Mouse (Mus musculus): ENCODE results near the gene Ugt3a1. TPM values are rescaled to one million over a fixed set of nuclear protein-coding genes. Genes with fewer than 3 reads are reported as not detected.
"Not testable (repeated sequence)": the region's sequence is repeated elsewhere in the genome, so short reads cannot be mapped to it uniquely, and the experiment has no call there.

The Ugt3a1 gene
- total RNA-seq (2021) = not detected

DNA sequence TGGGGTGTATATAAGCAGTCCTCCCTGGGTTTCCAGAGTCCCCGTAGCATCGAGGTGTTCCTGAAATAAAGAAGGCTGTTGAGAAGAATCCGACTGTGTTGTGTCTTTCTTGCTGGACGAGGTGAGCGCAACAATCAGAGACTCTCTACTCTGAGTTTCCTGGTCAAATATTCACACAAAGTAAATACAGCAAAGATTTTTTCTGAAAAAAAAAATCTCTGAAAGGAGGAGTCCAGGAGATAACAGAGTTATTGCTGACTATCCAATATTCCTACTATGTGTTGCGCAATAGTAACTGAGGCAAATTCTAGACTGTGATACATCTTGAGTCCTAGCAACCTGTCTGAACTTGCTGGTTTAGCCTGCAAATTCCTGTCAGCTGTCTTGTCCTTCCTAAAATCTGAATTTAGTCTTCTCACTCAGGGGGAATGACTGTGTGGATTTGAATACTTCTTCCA is at the start of gene Ugt3a1:
TSS of gene Ugt3a1 (plus strand) at position 51 of the 458 bp plus-strand sequence.
- no peak for DNase-seq (ENCODE audit: extremely low spot score in 1 of 2, low spot score in 1 of 2)

DNA sequence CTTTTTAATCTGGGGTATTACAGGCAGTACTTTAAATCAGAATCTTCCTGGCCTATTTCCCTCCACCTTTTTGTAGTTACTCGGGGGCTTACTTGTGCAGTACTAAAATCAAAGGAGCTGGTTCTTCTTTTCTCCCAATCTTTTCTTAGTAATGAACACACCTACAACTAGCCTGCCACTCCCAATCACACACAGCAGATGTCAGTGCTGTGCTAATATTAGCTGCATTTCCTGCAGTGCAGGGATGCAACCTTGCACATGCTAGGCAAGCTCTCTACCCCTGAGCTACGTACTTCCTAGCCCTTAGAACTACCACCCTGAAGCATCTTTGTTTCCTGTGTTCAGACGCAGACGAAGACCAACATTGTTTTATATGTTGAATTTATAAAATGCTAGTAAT is 45.8 kb upstream of the Ugt3a1 start:
- not testable (repeated sequence) for DNase-seq (ENCODE audit: extremely low spot score in 1 of 2, low spot score in 1 of 2)

DNA sequence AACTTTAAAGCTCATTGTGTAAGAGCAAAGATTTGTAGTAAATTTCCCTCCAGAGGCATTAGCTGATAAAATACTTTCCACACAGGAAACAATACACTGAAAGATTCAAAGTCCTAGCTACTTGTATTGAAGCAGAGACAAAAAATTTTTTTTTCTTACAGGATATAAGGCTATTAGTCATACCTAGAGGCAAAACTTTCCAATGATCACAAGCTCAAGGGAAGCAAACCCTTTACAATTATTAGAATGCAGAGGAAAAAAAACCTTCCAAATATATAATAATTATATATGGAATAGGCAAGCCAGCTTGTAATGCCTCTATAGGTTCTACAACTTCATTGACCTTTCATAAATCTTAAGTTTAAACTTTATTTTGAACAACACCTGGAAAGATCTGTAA is 30.3 kb upstream of the Ugt3a1 start:
- no peak for DNase-seq (ENCODE audit: extremely low spot score in 1 of 2, low spot score in 1 of 2)

DNA sequence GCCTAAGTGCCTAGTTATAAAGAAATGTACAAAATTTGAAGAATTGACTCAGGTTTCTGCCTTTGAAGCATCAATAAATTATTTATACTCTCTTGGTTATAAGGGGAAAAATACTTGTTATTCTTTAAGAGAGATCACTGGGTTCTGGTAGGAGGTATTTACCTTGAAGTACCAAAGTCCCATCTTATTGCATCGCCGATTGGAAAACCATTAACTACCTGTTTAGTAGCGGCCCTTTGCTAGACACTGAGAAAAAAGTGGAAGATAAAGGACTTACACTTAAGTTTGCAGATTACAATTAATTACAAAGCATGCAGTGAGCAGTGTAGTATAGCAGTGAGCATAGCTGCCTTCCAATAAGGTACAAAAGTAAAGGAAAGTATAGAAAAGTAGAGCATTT is 23.8 kb upstream of the Ugt3a1 start:
- DNase-seq (ENCODE audit: extremely low spot score in 1 of 2, low spot score in 1 of 2) = no peak

DNA sequence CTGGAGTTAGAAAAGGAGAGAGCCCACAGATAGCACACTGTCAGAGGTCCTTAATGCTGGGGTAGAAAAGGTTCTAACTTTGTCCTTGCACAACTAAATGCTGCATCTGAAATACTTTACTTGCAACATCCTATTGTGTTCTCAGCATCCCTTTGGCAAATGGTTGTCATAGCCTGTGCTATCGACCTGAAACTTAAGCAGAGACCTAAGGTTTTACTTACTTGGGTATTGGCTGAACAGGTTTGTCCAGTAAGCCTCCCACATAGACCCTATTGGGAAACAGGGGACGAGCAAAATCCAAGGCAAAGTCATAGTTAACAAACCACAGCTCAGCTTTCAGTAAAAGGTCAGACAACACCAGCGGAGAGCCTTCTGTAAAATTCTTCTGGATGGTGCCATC is 16.1 kb upstream of the Ugt3a1 start:
- DNase-seq (ENCODE audit: extremely low spot score in 1 of 2, low spot score in 1 of 2) = no peak

DNA sequence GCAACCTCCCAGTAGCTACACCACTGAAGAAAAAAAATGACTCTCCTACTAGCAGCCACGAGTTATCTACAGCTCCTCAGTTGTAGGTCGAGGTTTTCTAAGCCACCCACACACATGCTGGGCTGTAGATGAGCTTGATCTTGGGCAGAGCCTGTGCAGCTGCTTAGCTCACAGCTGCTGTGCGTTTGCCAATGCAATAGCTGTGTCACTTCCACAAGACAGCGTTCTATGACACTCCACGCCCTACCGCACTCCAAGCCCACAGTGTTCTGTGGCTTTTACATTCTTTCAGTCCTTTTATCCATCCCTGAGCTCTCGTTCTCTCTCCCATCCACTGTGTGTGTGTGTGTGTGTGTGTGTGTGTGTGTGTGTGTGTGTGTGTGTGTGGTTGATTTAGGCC is 4.8 kb upstream of the Ugt3a1 start:
- DNase-seq (ENCODE audit: extremely low spot score in 1 of 2, low spot score in 1 of 2) = no peak

DNA sequence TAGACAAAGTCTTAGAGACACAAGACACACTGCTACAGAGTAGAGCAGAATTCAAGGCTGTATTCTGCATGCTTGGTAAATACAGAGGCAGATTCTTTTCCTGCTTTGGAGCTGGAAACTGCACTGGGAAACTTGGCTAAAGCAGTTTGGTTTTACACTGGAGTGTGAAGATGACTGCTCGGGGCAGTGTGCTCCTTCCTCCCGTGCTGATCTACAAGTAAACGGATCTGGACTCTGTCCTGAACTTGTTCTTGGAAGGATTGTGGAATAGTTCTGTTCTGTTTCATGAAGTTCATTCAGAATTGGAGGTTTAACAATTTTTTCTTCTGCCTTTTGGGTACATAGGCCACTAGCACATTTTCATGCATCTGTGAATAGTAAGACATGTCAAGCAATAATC is 2.3 kb downstream of the Ugt3a1 start:
- no peak for DNase-seq (ENCODE audit: extremely low spot score in 1 of 2, low spot score in 1 of 2)

DNA sequence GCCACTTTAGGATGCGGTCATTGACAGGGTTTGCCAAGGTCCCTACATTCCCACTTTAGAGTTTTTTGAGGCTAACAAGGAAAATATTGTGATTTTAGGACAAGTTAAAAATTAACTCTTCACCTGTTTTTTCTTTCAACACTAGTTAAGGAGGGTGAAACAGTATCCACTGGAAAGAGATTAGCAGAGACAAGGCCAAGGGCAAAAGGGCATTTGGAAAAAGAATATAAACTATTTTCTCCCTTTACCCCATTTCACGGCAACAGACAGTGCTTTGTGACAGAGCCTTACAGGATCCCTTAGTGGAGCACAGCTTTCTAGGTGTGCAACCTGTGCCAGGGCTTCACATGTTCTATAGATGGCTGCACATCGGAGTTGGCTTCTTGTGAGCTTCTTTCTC is 2.9 kb downstream of the Ugt3a1 start:
- no peak for DNase-seq (ENCODE audit: extremely low spot score in 1 of 2, low spot score in 1 of 2)

DNA sequence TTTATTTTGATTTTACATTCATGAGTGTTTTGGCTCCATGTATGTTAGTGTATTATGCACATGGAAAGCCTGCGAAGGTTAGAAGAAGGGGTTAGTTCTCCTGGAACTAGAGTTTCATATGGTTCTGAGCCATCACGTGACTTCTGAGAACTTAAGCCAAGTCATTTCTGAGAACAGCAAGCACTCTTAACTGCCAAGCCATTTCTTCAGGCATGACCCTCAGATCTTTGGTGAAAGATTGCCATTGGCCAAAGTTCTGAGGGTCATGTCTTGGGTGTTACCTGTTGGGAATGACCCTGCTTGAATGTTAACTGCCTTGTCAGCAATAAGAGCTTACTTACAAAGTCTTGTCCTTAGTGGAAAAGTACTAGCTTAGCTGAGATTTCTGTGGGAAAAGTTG is 6.5 kb downstream of the Ugt3a1 start:
- DNase-seq (ENCODE audit: extremely low spot score in 1 of 2, low spot score in 1 of 2) = no peak

DNA sequence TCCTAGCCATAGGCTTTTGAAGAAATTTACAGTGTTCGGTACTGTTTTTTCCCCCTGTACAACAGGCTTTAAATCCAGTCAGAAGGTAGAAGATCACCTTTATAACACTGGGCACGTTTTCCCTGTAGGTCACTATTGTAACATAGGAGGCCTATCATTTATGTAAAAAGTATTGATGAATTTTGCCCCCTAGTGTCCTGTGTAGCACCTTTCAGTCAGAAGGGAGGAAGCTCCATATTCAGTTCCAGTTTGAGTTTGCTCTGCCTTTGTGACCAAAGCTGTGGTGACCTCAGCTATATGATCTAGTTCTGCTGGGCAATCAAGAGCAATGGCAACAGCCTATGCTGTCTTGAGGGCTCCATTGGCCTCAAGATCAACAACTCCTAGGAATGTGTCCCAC is 13.0 kb downstream of the Ugt3a1 start:
- DNase-seq (ENCODE audit: extremely low spot score in 1 of 2, low spot score in 1 of 2) = no peak

DNA sequence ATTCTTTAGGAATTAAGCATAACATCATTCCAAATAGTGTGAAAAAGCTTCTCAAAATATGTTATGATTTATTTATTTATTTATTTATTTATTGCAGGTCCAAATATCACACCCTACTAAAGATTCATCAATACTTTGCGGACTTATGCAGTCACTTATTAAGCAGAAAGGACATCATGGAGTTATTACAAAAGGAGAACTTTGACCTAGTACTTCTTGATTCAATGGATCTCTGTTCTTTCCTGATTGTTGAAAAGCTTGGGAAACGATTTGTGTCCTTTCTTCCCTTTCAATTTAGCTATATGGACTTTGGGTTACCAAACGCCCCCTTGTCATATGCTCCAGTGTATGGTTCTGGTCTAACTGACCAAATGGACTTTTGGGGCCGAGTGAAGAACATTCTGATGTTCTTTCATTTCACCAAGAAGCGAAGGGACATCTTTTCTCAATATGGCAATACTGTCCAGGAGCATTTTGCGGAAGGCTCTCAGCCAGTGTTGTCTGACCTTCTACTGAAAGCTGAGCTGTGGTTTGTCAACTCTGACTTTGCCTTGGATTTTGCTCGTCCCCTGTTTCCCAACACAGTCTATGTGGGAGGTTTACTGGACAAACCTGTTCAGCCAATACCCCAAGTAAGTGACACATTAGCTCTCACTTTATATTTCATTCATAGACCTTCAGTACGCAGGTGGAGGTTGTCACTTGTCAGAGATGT is 29.4 kb downstream of the Ugt3a1 start:
- no peak for DNase-seq (ENCODE audit: extremely low spot score in 1 of 2, low spot score in 1 of 2)

DNA sequence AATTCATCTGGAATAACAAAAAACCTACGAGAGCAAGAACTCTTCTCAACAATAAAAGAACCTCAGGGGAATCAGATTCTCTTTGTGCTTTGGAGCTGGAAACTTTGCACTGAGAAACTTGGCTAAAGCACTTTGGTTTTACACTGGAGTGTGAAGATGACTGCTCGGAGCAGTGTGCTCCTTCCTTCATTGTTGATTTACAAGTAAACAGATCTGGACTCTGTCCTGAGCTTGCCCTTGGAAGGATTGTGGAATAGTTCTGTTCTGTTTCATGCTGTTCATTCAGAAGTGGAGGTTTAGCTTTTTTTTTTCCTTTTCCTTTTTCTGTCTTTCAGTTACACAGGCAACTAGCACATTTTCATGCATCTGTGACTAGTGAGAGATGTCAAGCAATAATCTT is 57.9 kb downstream of the Ugt3a1 start:
- no peak for DNase-seq (ENCODE audit: extremely low spot score in 1 of 2, low spot score in 1 of 2)

DNA sequence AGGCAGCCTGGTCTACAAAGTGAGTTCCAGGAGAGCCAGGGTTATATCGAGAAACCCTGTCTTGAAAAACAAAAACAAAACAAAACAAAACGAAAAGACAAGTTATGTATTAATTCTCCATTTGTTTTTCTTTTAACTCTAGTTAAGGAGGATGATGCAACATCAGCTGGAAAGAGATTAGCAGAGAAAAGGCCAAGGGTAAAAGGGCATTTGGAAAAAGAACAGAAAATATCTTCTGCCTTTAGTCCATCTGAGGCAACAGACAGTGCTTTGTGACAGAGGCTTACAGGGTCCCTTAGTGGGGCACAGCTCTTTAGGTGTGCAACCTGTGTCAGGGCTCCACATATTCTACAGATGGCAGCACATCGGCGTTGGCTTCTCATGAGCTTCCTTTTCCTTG is 58.7 kb downstream of the Ugt3a1 start, which contains the start of gene Ugt3a2:
TSS of gene Ugt3a2 (plus strand) at position 210 of the 400 bp plus-strand sequence.
- DNase-seq (ENCODE audit: extremely low spot score in 1 of 2, low spot score in 1 of 2) = no peak

DNA sequence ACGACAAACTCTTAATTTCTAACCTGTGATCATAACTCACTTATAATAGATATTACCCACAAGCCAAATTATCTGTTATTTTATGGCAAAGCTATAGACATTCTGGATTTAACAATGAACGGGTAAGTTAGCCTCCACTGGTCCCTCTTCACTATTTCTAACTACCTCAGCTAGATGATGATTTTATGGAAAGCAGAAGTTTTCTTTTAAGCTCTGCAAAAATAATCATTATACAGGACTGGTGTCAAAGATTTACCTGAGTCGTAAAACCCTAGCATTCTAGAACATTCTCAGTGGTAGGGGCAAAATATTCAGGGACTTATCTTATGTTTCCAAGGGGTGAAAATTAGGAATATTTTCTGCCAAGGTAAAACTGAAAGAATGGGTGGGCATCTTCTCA is 59.9 kb downstream of the Ugt3a1 start:
- DNase-seq (ENCODE audit: extremely low spot score in 1 of 2, low spot score in 1 of 2) = no peak

DNA sequence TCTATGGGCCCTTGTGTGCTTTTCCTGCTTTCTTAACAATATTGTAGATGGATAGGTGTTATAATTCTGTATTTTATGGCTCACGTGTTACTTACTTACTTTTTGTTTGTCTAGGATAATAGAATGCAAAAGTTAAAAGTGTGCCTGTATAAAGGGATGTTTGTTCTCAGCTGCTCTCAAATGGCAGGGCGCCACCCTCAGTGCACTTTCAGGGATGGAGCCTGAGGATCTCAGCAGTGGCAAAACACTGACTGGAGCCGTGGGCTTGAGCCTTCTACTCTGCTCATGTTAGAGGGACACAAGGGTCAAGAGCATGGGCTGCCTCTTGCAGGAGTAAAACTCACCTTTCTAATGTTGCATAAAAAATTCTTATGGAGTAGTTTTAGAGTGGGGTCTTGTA is 60.3 kb downstream of the Ugt3a1 start:
- no peak for DNase-seq (ENCODE audit: extremely low spot score in 1 of 2, low spot score in 1 of 2)

DNA sequence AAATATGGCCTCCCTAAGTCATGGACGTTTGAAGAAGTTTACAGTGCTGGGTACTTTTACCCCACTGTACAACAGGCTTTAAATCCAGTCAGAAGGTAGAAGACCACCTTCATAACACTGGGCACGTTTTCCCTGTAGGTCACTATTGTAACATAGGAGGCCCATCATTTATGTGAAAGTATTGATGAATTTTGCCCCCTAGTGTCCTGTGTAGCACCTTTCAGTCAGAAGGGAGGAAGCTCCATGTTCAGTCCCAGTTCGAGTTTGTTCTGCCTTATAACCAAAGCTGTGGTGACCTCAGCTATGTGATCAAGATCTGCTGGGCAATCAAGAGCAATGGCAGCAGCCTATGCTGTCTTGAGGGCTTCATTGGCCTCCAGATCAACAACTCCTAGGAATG is 72.1 kb downstream of the Ugt3a1 start:
- no peak for DNase-seq (ENCODE audit: extremely low spot score in 1 of 2, low spot score in 1 of 2)

DNA sequence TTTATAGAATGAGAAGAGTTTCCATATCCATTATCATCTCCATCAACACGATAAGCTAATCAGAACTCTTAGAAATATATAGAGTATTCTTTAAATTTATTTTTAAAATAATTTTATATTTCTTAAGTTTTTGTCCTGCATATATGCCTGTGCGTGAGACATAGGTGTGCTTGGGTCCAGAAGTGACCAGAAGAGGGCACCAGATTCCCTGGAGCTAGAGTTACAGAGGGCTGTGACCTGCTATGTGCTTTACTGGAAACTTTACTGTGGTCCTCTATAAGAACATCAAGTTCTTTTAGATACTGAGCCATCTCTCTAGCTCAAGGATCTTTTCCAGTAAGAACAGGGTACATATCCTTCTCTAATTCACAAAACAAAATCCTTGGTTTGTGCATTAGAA is 86.1 kb downstream of the Ugt3a1 start:
- DNase-seq (ENCODE audit: extremely low spot score in 1 of 2, low spot score in 1 of 2) = no peak

Other genes with a start within 250 kb of the Ugt3a1 start
- 10 to 100 TPM; 61.0 to 64.9 TPM for gene Nadk2, start 205.6 kb upstream of the Ugt3a1 start, total RNA-seq (2021)
- 10 to 100 TPM; 58.7 to 59.2 TPM for gene Lmbrd2, start 136.3 kb upstream of the Ugt3a1 start, total RNA-seq (2021)
- 1 to 10 TPM; 4.2 to 4.4 TPM for gene Skp2, start 121.5 kb upstream of the Ugt3a1 start, total RNA-seq (2021)
- gene Ugt3a2, start 58.7 kb downstream of the Ugt3a1 start, total RNA-seq (2021) = not detected
- 1 to 10 TPM; 2.3 to 2.5 TPM for gene Capsl, start 159.1 kb downstream of the Ugt3a1 start, total RNA-seq (2021)

Data from layer of hippocampus, postnatal 25 days (tissue).